Mouse (Mus musculus) kidney, adult 11 months (tissue): ENCODE data around the gene Carnmt1.
A peak's percentile ranks its signal among the peaks of the same experiment; 100 is the strongest.

ENCODE experiments used
- DNase-seq: peaks from one replicate; pipeline ENCODE4 v3.0.0; 2022

Gene Carnmt1

GRCm38 (mm10) chr19:18670608-18671007, at the start of gene Carnmt1:
Gene Carnmt1 (plus strand): TSS chr19:18670764.
- DNase-seq = peak; percentile 98

DNA sequence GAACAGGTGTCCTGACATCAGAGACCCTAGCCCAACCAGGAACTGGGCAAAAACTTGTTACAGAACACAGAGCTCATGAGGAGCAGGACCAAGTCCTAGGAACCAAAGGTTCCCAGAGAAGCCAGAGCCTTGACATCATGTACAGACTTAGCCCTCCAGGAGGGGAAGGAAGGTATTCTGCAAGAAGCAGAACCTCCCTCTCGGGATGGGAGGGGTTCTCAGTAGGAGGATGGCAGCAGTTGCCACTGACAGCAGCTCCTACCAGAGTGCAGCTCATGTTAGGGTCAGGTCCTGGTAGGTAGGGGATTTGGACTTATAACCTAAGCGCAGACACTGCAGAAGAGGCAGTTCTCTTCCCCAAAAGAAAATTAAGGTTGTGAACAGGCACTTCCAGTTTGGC, 46.7 kb upstream of the Carnmt1 start:
- no peak for DNase-seq

GRCm38 (mm10) chr19:18629589-18629988, 41.0 kb upstream of the Carnmt1 start:
- peak; percentile 89 for DNase-seq

- DNase-seq = peak; percentile 73
These were observed 40.1 kb upstream of the Carnmt1 start for GRCm38 (mm10) chr19:18630221-18631119.

DNA sequence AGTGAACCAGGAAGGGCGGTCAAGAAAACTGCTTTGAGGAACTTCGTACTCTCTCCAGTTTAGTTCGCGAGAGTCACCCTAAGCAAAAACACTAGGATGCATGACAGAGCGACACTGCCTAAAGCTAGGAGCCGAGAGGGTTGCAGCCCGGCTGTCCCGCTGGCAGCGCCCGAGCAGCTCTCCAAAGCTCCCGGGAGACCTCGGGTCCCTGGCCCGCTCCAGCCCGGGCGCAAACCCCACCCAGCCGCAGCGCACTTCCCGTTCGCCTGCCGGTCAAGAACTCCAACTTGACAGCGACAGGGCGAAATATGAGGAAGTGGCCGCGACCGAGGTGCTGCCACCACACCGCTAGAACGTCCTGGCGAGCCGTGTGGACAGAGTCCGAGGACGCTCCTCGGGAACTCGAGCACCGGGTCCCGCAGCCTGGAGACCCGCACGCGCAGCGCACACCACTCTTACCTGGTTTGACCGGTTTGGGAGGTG, 39.4 kb upstream of the Carnmt1 start:
- peak; percentile 56 for DNase-seq

DNA sequence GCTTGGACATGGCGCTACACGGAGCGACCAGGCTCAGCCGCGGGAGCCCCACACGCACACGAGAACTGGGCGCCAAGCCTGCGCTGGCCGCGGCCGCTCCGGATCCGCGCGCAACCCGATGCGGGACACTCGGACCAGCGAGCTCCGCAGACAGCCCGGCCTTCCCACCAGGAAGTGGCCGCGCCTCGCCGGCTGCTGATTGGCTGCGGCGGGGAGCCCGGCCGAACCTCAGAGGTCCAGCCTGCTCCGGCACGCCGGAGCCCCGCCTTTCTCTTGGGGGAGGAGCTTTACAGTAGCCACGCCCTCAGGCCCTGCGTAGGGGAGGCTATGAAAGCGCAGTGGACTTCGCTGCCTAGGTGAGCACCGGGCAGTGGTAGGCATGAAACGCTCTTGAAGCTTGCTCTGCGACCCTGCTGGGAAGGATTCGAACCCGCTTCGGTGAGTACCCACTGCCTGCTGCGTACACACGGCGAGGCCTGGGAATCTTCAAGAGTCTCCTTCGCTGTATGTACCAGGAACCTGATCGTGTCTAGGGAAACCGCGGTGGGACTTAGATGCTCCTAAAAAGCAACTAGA, 38.8 kb upstream of the Carnmt1 start, which contains the start of the genes Ostf1 and Nmrk1:
Gene Ostf1, minus strand, starts transcription at position 180 of the 576 bp plus-strand sequence.
Gene Nmrk1, plus strand, starts transcription at position 307 of the 576 bp plus-strand sequence.
- peak; percentile 98 for DNase-seq

GRCm38 (mm10) chr19:18632231-18633185, 38.1 kb upstream of the Carnmt1 start:
- peak; percentile 72 for DNase-seq

DNA sequence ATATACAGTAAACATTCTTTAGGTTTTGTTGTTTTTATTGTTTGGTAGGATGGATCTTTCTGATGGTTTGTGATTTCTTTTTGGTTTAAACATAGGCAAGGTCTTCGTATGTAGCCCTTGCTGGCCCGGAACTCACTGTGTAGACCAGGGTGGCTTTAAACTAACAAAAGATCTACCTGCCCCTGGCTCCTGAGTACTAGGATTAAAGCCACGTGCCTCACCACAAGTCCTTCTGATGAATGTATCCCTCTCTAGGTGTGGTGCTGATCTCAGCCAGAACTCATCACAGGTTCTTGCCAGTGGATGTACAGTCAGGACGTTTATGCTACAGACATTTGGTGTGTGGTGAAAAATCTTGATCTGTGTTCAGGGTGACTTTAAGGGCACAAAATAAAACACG, 32.6 kb upstream of the Carnmt1 start:
- no peak for DNase-seq

DNA sequence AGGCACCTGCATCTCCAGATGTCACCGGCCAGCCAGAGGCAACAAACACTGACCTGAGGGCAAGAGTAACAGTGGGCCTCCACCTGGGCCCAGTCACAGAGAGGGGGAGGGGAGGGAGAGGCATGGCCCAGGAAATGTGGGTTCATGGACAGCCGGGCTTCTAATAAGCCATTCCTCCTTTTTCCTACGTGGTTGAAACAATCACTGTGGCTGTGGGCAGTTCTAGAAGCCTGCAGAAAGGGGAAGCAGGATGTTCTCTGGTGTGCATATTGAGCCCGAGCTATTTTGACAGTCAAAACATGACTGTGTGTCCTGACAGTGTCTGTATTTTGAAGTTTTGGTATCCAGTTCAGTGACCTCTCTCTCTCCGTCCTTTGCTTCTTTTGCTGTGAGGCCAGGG, 31.6 kb upstream of the Carnmt1 start:
- DNase-seq = no peak

DNA sequence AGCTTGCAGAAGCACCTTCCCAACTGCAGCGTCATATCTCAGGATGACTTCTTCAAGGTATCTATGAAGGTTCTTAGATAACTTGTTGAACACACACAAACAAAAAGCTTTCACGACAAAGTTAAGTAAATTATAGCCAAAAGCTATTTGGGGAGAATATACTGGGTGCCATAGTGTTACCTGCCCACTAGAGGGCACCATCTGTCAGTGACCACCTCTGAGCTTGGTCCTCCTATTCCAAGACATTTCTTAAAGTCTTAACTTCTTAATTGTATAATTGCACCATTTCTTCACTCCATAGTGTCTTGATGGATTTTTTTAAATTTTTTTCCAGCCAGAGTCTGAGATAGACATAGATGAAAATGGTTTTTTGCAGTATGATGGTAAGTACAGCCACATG, 31.0 kb upstream of the Carnmt1 start:
- no peak for DNase-seq

DNA sequence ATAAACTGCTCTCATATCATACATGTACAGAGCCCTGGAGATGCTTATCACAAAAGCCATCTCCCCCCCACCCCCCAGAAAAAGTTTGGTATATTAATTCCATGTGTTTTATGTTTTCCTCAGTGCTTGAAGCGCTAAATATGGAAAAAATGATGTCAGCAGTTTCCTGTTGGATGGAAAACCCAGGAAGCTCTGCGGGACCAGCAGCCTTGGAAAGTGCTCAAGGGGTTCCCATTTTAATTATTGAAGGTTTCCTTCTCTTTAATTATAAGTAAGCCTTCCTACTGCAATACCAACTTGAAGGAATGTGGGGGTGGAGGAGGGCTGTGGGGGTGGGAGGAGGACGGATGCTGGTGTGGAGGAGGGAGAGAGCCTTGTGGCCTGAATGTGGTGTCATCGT, 29.6 kb upstream of the Carnmt1 start:
- DNase-seq = no peak

DNA sequence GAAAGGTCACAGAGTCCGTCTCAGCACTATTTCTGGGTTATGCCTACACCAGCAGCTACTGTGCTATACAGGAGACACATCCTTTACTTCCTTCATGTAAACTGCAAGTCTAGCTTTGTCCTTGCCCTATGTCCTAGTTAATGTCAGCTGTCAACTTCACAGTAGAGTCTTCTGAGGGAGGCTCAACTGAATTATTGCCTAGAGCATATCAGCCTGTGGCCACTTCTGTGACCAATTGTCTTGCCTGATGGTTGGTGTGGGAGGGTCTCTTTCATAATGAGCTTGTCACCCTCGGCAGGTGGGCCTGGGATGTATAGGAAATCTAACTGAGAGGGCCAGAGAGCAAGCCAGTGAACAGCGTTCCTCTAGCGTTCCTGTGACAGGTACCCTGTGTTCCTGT, 27.2 kb upstream of the Carnmt1 start:
- no peak for DNase-seq

- DNase-seq = no peak
These were observed 26.5 kb upstream of the Carnmt1 start for GRCm38 (mm10) chr19:18644084-18644483.

DNA sequence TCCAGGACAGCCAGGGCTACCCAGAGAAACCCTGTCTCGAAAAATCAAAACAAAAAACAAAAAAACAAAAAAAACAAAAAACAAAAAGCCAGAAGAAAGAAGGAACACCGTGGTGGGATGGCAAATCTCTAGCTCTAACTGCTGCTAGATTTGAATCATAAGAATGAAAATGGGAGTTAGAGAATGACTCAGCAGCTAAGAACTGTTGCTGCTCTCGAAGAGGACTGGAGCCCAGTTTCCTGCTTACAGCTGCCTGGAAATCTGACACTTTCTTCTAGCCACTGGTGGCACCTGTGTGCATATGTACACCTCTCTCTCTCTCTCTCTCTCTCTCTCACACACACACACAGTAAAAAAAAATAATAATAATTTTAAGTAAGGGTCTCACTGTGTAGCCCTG, 24.2 kb upstream of the Carnmt1 start:
- no peak for DNase-seq

DNA sequence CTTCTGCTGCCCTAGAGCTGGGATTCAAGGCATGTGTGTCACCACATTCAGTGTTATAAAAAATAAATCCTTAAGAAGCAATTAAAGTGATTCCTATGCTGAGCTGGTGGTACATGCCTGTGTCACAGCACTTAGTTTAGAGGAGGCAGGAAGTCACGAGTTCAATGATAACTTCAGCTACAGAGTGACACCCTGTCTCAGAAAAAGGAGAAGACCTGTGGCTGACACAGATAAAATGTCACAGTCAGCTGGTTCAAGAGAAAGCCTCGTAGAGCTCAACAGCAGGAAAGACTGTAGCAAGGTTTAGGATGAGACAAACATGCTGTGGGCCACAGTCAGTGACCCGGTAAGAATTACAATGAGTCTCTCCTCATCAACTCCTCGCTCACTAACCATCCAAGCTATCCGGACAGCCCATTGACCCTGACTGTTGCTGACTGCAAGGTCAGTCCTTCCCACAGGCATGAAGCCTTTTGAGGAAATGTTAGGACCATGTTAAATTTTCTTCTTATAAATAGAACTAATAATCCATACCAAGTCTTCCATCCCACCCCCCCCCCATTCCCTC, 23.6 kb upstream of the Carnmt1 start:
- no peak for DNase-seq

- no peak for DNase-seq
These were observed 22.6 kb upstream of the Carnmt1 start for GRCm38 (mm10) chr19:18647775-18648557.

DNA sequence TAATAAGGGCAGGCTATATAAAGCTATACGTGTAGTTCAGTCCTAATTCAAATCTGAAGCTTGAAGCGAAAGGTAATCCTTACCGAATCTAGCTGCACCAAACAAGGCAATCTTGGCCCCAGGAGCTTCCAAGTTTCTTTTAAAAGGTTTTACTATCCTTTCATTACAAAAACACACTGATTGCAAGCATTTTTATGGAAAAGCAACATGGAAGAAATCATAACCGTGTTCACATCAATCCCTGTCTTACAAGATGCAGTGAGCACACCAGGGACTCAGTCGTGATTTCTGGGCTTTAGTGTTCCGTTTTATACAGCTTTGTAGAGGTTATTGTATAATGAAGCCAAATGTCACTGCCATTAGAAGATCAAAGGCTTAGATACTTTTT, 22.0 kb upstream of the Carnmt1 start:
- DNase-seq = no peak

GRCm38 (mm10) chr19:18649955-18650354, 20.6 kb upstream of the Carnmt1 start:
- no peak for DNase-seq

DNA sequence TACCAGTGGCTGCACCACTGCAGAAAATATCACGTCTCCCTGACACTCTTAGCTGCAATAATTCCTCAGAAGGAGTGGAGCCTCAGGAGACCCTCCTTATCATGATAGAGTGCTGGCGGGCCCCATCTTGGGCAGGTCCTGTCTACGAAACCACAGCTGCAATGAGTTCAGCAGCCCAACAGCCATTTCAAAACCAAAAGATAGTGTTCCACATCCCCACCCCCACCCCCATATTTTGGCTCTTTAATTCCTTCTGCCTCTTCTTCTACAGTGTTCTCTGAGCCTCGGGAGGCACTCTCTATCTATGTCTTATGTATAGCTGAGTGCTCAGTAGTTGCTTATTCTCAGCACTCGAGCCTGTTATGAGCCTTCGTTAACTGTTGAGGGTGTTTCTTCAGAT, 20.1 kb upstream of the Carnmt1 start:
- DNase-seq = no peak

DNA sequence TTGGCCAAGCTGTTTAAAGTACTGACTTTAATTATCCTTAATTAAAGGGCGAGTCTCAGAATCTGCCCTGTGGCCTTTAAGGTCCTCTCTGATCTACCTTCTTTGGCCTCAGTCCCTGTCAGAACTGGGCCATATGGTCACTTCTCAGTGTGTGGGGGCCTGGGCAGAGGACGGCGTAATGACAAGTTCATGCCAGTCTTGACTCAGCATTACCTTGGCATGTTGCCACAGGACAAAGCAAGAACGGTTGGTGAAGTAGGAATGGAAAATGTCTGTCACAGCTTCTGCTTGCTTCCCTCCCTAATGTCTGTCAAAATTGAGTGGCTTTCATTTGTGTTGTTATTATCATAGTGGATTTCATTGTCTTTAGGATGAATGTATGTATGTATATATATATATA, 18.0 kb upstream of the Carnmt1 start:
- DNase-seq = no peak

DNA sequence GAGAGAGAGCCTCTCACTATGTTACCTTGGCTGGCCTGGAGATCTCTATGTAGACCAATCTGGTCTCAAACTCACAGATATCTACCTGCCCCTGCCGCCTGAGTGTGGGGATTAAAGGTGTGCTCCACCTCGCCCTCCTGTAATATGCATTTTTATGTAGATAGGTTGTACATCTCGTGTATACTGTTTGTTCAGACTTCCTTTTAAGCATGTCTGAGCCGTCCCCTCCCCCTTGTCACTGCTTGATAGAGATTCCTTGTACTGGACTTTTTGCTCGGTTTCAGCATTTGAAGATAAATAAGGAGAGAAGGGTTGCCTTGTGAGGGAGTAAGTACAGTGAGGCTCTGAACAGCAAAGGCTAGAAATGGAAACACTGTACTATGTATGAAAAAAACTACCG, 17.5 kb upstream of the Carnmt1 start:
- DNase-seq = no peak

GRCm38 (mm10) chr19:18654330-18654729, 16.2 kb upstream of the Carnmt1 start:
- no peak for DNase-seq
